Mouse (Mus musculus) hindbrain, embryonic 10.5 days (tissue): Measurements from ENCODE around the gene a. TPM values are rescaled to one million over a fixed set of nuclear protein-coding genes. Genes with fewer than 3 reads are reported as not detected.
A peak's percentile ranks its signal among the peaks of the same experiment; 100 is the strongest.
"Not testable (repeated sequence)": the region's sequence is repeated elsewhere in the genome, so short reads cannot be mapped to it uniquely, and the experiment has no call there.

Experiments
- DNase-seq: peaks from one replicate; pipeline ENCODE4 v3.0.0-alpha.2; 2017; ENCODE audit warnings: low spot score
- H3K27ac ChIP-seq: fragments of 300-500 bp; sonication (generic); 2 replicates; pipeline ENCODE4 v1.5.1; 2016; ENCODE audit warnings: mild to moderate bottlenecking, moderate library complexity
- H3K27me3 ChIP-seq: fragments of 300-500 bp; sonication (generic); 2 replicates; pipeline ENCODE4 v1.6.1; 2016; ENCODE audit warnings: mild to moderate bottlenecking; ENCODE audit not compliant: poor library complexity, insufficient read depth, severe bottlenecking
- H3K36me3 ChIP-seq: fragments of 300-500 bp; sonication (generic); 2 replicates; pipeline ENCODE4 v1.6.1; 2016; ENCODE audit warnings: mild to moderate bottlenecking, moderate library complexity
- H3K4me1 ChIP-seq: fragments of 300-500 bp; sonication (generic); replicated peaks from 2 replicates; pipeline ENCODE4 v1.6.1; 2016; ENCODE audit warnings: mild to moderate bottlenecking
- H3K4me3 ChIP-seq: fragments of 300-500 bp; sonication (generic); 2 replicates; pipeline ENCODE4 v1.5.1; 2016; ENCODE audit warnings: mild to moderate bottlenecking, moderate library complexity
- H3K9me3 ChIP-seq: fragments of 300-500 bp; sonication (generic); 2 replicates; pipeline ENCODE4 v1.6.1; 2016; ENCODE audit warnings: mild to moderate bottlenecking, moderate library complexity
- WGBS: fragments of 180-500 bp; shearing (Covaris S2); methylation state at CpG from one replicate; pipeline ENCODE4 v1.1.7; 2016; 5-methylcytosine and 5-hydroxymethylcytosine counted together
- polyA plus RNA-seq: library from polyadenylated mRNA; unstranded; fragments of >200 nt; fragmentation: Nextera tagmentation; extraction: Ambion mirVana; gene quantifications from 2 replicates; pipeline ENCODE4 v1.2.1, GENCODE M21; 2016

The a gene
- polyA plus RNA-seq, 1 experiment from 2014 or later, result 1.0 TPM

- peak overlapping the region; percentile 83 for H3K4me3 ChIP-seq
- DNase-seq, result no peak
- H3K36me3 ChIP-seq, result peaks cover 23% of the 10 kb centered on the region
- H3K27me3 ChIP-seq, result peaks cover 6% of the 10 kb centered on the region
- H3K27ac ChIP-seq, result peak overlapping the region; percentile 94
- H3K4me1 ChIP-seq, result peaks cover 17% of the 10 kb centered on the region
- no peaks in the 10 kb centered on the region for H3K9me3 ChIP-seq
- 21% methylated on average over 2 of the region's 2 CpGs for WGBS
Observed at GRCm38 (mm10) chr2:154891585-154891984, 100.4 kb downstream of the a start.

- DNase-seq, result peak; percentile 96
- peak within 1 kb of the TSS; percentile 94 for H3K27ac ChIP-seq
- peak within 1 kb of the TSS; percentile 83 for H3K4me3 ChIP-seq
- no peaks in the 10 kb centered on the region for H3K9me3 ChIP-seq
- WGBS, result under 1% methylated on average over 75 of the region's 75 CpGs
- H3K27me3 ChIP-seq, result peaks cover 6% of the 10 kb centered on the region
- peaks cover 15% of the 10 kb centered on the region for H3K36me3 ChIP-seq
- peaks cover 17% of the 10 kb centered on the region for H3K4me1 ChIP-seq
Observed at GRCm38 (mm10) chr2:154892201-154893044, 101.2 kb downstream of the a start, which contains the start of gene Eif2s2. Eif2s2 (minus strand) TSS chr2:154892935.

GRCm38 (mm10) chr2:154893045-154893385 is 101.8 kb downstream of the a start:
- Histone ChIP-seq H3K27ac (peak overlapping the region; percentile 94), H3K4me1 (peaks cover 17% of the 10 kb centered on the region), H3K27me3 (peaks cover 6% of the 10 kb centered on the region), H3K4me3 (peak overlapping the region; percentile 83), H3K36me3 (peaks cover 9% of the 10 kb centered on the region), H3K9me3 (no peaks in the 10 kb centered on the region)
- DNase-seq, result no peak
- 10% methylated on average over 12 of the region's 12 CpGs for whole genome bisulfite sequencing

GRCm38 (mm10) chr2:154893548-154893947 is 102.3 kb downstream of the a start:
- Histone ChIP-seq H3K9me3 (no peaks in the 10 kb centered on the region), H3K27me3 (peaks cover 6% of the 10 kb centered on the region), H3K27ac (no peak overlapping the region), H3K36me3 (peaks cover 5% of the 10 kb centered on the region; the same call in 1 of the 2 replicates), H3K4me1 (peaks cover 17% of the 10 kb centered on the region), H3K4me3 (peak overlapping the region; percentile 83)
- DNase-seq, result no peak
- 63% methylated on average over 4 of the region's 4 CpGs for WGBS

GRCm38 (mm10) chr2:154899004-154899403 is 107.8 kb downstream of the a start:
- H3K27ac ChIP-seq, DNase-seq, H3K27me3 ChIP-seq, H3K4me3 ChIP-seq, H3K9me3 ChIP-seq, H3K4me1 ChIP-seq, H3K36me3 ChIP-seq: not testable (repeated sequence)
- WGBS, result 88% methylated on average over 8 of the region's 8 CpGs

- H3K4me1 ChIP-seq, H3K27me3 ChIP-seq, H3K27ac ChIP-seq, H3K4me3 ChIP-seq, H3K36me3 ChIP-seq, DNase-seq, H3K9me3 ChIP-seq: not testable (repeated sequence)
- WGBS, result 80% methylated on average over 4 of the region's 4 CpGs
Observed at GRCm38 (mm10) chr2:154899412-154899811, 108.2 kb downstream of the a start.

GRCm38 (mm10) chr2:154902111-154902510 is 110.9 kb downstream of the a start:
- Histone ChIP-seq H3K4me1 (no peaks in the 10 kb centered on the region), H3K36me3 (no peaks in the 10 kb centered on the region), H3K27me3 (no peaks in the 10 kb centered on the region), H3K9me3 (no peaks in the 10 kb centered on the region), H3K27ac (no peak overlapping the region), H3K4me3 (no peak overlapping the region)
- WGBS, result 91% methylated on average over 3 of the region's 3 CpGs
- DNase-seq, result no peak

GRCm38 (mm10) chr2:154905796-154906195 is 114.6 kb downstream of the a start:
- DNase-seq, result no peak
- H3K4me1 ChIP-seq, result no peaks in the 10 kb centered on the region
- WGBS, result 57% methylated on average over 2 of the region's 2 CpGs
- no peaks in the 10 kb centered on the region for H3K9me3 ChIP-seq
- H3K36me3 ChIP-seq, result no peaks in the 10 kb centered on the region
- H3K27ac ChIP-seq, result no peak overlapping the region
- no peak overlapping the region for H3K4me3 ChIP-seq
- no peaks in the 10 kb centered on the region for H3K27me3 ChIP-seq

GRCm38 (mm10) chr2:154908223-154908622 is 117.0 kb downstream of the a start:
- not testable (repeated sequence) for H3K4me3 ChIP-seq, H3K36me3 ChIP-seq, H3K27ac ChIP-seq, H3K4me1 ChIP-seq, H3K9me3 ChIP-seq, H3K27me3 ChIP-seq, DNase-seq
- 47% methylated on average over 2 of the region's 2 CpGs for WGBS

- no peaks in the 10 kb centered on the region for H3K36me3 ChIP-seq
- no peak for DNase-seq
- H3K27me3 ChIP-seq, result no peaks in the 10 kb centered on the region
- H3K9me3 ChIP-seq, result no peaks in the 10 kb centered on the region
- 75% methylated on average over 6 of the region's 6 CpGs for WGBS
- H3K4me1 ChIP-seq, result no peaks in the 10 kb centered on the region
- H3K4me3 ChIP-seq, result no peak overlapping the region
- H3K27ac ChIP-seq, result no peak overlapping the region
Observed at GRCm38 (mm10) chr2:154909789-154910188, 118.6 kb downstream of the a start.

GRCm38 (mm10) chr2:154915922-154916541 is 124.8 kb downstream of the a start:
- H3K27ac ChIP-seq, result no peak overlapping the region
- 73% methylated on average over 12 of the region's 12 CpGs for WGBS
- H3K4me3 ChIP-seq, result no peak overlapping the region
- no peaks in the 10 kb centered on the region for H3K27me3 ChIP-seq
- no peaks in the 10 kb centered on the region for H3K36me3 ChIP-seq
- no peaks in the 10 kb centered on the region for H3K9me3 ChIP-seq
- DNase-seq, result no peak
- peaks cover 2% of the 10 kb centered on the region; the same call in 1 of the 2 replicates for H3K4me1 ChIP-seq

- 12% methylated on average over 2 of the region's 2 CpGs for WGBS
- H3K27ac ChIP-seq, result no peak overlapping the region
- H3K4me3 ChIP-seq, result no peak overlapping the region
- peaks cover 3% of the 10 kb centered on the region; the same call in 1 of the 2 replicates for H3K4me1 ChIP-seq
- no peaks in the 10 kb centered on the region for H3K36me3 ChIP-seq
- H3K27me3 ChIP-seq, result no peaks in the 10 kb centered on the region
- peak; percentile 18 for DNase-seq
- H3K9me3 ChIP-seq, result no peaks in the 10 kb centered on the region
Observed at GRCm38 (mm10) chr2:154916547-154916946, 125.3 kb downstream of the a start.

GRCm38 (mm10) chr2:154917866-154918641 is 126.9 kb downstream of the a start:
- Histone ChIP-seq H3K4me1 (peaks cover 3% of the 10 kb centered on the region; the same call in 1 of the 2 replicates), H3K9me3 (no peaks in the 10 kb centered on the region), H3K4me3 (no peak overlapping the region), H3K27ac (no peak overlapping the region), H3K27me3 (no peaks in the 10 kb centered on the region), H3K36me3 (no peaks in the 10 kb centered on the region)
- 87% methylated on average over 13 of the region's 13 CpGs for WGBS
- DNase-seq, result no peak
